Mouse (Mus musculus) megakaryocyte, embryonic 14.5 days (primary cell): ENCODE measurements around the gene Wdr93. TPM values are rescaled to one million over a fixed set of nuclear protein-coding genes. Genes with fewer than 3 reads are reported as not detected.
A peak's percentile ranks its signal among the peaks of the same experiment; 100 is the strongest.

ENCODE experiments used
- H3K27me3 ChIP-seq: replicated peaks from 2 replicates; pipeline ENCODE3; 2012; ENCODE audit warnings: inconsistent platforms
- H3K36me3 ChIP-seq: replicated peaks from 2 replicates; pipeline ENCODE3; 2012; ENCODE audit warnings: low read length, inconsistent platforms, mixed read lengths
- H3K4me1 ChIP-seq: 2 replicates; pipeline ENCODE4 v1.6.1; 2012; ENCODE audit warnings: inconsistent platforms
- H3K4me3 ChIP-seq: replicated peaks from 2 replicates; pipeline ENCODE3; 2012; ENCODE audit warnings: moderate library complexity, mild to moderate bottlenecking, inconsistent platforms
- H3K9me3 ChIP-seq: 2 replicates; pipeline ENCODE4 v1.6.1; 2012; ENCODE audit warnings: inconsistent platforms
- FLI1 ChIP-seq: IDR thresholded peaks from 2 replicates; pipeline ENCODE4 v1.6.1; 2012; ENCODE audit warnings: low read length, inconsistent platforms, mixed read lengths
- GATA1 ChIP-seq: IDR thresholded peaks from 3 replicates; pipeline ENCODE4 v1.6.1; 2012; ENCODE audit warnings: mixed read lengths, low read length, inconsistent platforms, borderline replicate concordance
- polyA plus RNA-seq: library from polyadenylated mRNA; stranded (reverse); fragments of >175 nt; gene quantifications from 2 replicates; pipeline ENCODE4 v1.2.3, GENCODE M21; 2012; ENCODE audit warnings: low replicate concordance; ENCODE audit not compliant: insufficient read depth

Gene Wdr93
- polyA plus RNA-seq, 1 experiment, result not detected

GRCm38 (mm10) chr7:79728219-79728618 is 14.7 kb upstream of the Wdr93 start:
- TF ChIP-seq FLI1 (no peak), GATA1 (no peak)
- Histone ChIP-seq H3K27me3 (peaks cover 48% of the 10 kb centered on the region), H3K36me3 (no peaks in the 10 kb centered on the region), H3K9me3 (no peaks in the 10 kb centered on the region), H3K4me1 (peaks cover 23% of the 10 kb centered on the region), H3K4me3 (peak overlapping the region; percentile 33)

DNA sequence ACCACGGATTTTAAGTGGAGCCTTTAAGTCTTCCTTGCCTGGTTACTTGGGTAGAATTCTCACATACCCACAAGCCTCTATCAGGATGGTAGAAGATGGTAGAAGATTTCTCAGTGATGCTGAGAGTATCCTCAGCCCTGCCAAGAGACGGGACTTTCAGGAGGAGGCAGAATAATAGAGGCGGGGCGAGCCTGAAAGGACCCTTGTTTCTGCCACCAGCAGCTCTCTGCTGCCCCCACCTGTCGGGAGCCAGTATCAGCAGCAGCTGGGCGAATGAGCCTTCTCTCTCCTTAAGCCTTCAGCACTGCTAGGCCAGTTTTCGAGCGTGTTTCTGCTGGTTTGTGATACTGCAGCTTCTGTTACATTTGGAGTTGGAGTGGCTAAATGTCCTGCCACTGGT is 13.8 kb upstream of the Wdr93 start:
- Histone ChIP-seq H3K4me3 (no peak overlapping the region), H3K4me1 (peaks cover 23% of the 10 kb centered on the region), H3K9me3 (no peaks in the 10 kb centered on the region), H3K36me3 (no peaks in the 10 kb centered on the region), H3K27me3 (peaks cover 48% of the 10 kb centered on the region)
- no peak for TF ChIP-seq FLI1
- no peak for TF ChIP-seq GATA1

DNA sequence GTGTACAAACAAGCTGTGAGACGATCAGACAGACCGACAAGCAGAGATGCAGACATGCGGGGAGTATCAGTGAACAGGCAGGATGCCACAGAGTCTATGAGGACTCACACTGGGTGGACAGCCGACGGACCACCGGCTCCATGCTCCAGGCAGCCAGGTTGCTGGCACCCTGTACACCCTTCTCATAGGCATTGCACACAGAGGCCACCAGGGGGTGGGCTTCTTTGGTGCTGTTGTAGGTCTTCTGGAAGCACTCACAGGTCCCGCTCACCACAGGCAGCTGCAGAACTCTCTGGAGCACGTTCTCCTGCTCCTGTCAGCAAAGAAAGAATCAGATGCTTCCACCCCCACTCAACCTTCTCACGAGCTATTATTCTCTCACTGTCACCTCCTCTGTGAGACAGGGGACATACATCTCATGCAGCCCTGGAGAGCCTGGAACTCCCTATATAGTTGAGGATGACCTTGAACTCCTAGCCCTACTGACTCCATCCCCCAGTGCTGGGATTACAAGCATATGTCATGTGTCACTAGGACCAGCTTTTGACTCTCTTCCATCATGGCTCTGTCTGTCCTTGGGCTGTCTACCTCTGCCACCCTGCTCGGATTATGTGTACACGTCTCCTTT is 13.1 kb upstream of the Wdr93 start:
- H3K27me3 ChIP-seq, result peaks cover 52% of the 10 kb centered on the region
- TF ChIP-seq GATA1 (no peak), FLI1 (no peak)
- H3K9me3 ChIP-seq, result no peaks in the 10 kb centered on the region
- peaks cover 23% of the 10 kb centered on the region for H3K4me1 ChIP-seq
- H3K4me3 ChIP-seq, result peak overlapping the region; percentile 64
- no peaks in the 10 kb centered on the region for H3K36me3 ChIP-seq

- peaks cover 23% of the 10 kb centered on the region for H3K4me1 ChIP-seq
- H3K27me3 ChIP-seq, result peaks cover 49% of the 10 kb centered on the region
- H3K4me3 ChIP-seq, result no peak overlapping the region
- no peaks in the 10 kb centered on the region for H3K9me3 ChIP-seq
- H3K36me3 ChIP-seq, result no peaks in the 10 kb centered on the region
- no peak for TF ChIP-seq GATA1
Observed at GRCm38 (mm10) chr7:79731438-79731837, 11.5 kb upstream of the Wdr93 start.

DNA sequence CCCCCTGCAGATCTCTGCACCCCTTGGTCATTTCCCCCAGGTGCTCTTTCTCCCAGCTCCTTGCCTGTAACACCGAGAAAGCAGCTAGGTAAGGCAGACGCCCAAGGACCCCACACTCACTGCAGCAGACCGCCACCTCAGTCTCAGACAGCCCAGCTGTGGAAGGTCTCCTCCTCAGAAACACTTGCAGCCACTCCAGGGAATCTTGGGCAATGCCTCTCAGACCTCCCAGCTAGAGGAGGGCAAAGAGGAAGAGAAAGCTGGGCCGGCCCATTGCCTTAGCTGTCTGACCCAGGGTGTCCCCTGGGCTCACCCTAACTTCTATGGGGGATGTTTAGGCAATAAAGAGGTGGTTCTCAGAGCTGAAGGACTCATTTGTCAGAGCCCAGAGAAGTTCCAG is 10.3 kb upstream of the Wdr93 start, which contains the start of gene Plin1:
Plin1 (minus strand) TSS at position 282 of the 400 bp plus-strand sequence.
- H3K9me3 ChIP-seq, result no peaks in the 10 kb centered on the region
- no peaks in the 10 kb centered on the region for H3K36me3 ChIP-seq
- H3K4me1 ChIP-seq, result peaks cover 18% of the 10 kb centered on the region
- H3K27me3 ChIP-seq, result peaks cover 55% of the 10 kb centered on the region
- TF ChIP-seq FLI1 (no peak), GATA1 (no peak)
- no peak within 1 kb of the TSS for H3K4me3 ChIP-seq

GRCm38 (mm10) chr7:79734563-79734962 is 8.4 kb upstream of the Wdr93 start:
- TF ChIP-seq FLI1, result no peak
- no peak for TF ChIP-seq GATA1

DNA sequence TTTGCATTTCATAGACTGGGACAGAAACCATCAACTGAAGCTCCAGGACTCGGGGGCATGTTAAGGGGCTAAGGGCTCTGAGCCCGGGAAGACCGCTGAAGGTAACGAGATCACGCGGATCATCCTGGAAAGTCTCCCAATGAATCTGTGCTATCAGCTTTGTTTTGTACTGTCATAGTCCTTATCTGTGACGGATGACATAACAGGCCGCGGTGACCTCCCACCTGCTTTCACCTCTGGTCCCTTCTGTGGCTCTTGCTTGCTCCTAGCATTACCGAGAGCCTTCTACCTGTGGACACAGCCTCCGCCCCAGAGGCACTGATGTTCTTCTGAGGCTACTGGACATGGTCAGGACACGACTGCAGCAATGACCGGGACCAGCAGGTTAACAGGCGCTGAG is 6.5 kb upstream of the Wdr93 start:
- no peaks in the 10 kb centered on the region for H3K36me3 ChIP-seq
- H3K4me1 ChIP-seq, result peaks cover 3% of the 10 kb centered on the region; the same call in 1 of the 2 replicates
- H3K4me3 ChIP-seq, result no peak overlapping the region
- H3K27me3 ChIP-seq, result peaks cover 51% of the 10 kb centered on the region
- no peak for TF ChIP-seq GATA1
- H3K9me3 ChIP-seq, result no peaks in the 10 kb centered on the region

More at GRCm38 (mm10) chr7:79734563-79734962, 8.4 kb upstream of the Wdr93 start:
- peaks cover 2% of the 10 kb centered on the region for H3K4me1 ChIP-seq
- H3K9me3 ChIP-seq, result no peaks in the 10 kb centered on the region
- H3K27me3 ChIP-seq, result peaks cover 61% of the 10 kb centered on the region
- H3K4me3 ChIP-seq, result no peak overlapping the region
- H3K36me3 ChIP-seq, result no peaks in the 10 kb centered on the region

DNA sequence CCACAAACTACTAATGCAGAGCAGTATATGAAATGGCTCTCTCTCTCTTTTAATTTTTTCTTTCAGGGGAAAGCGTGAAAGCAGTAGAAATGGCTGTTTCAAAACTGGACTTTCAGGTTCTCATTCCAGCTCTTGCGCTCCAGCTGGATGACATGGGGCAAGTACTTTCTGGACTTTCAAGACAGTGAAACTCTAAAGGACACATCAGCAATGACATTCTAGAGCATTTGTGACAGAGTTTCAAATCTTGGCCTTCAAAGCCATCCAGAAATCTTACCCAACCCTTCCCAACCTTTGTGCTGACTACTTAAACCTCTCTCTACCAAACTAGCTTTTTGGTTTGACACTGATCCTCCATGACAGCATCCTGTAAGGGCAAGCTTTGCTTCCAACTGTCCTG is 4.0 kb upstream of the Wdr93 start:
- H3K27me3 ChIP-seq, result peaks cover 42% of the 10 kb centered on the region
- no peaks in the 10 kb centered on the region for H3K9me3 ChIP-seq
- H3K4me3 ChIP-seq, result no peak overlapping the region
- peaks cover 18% of the 10 kb centered on the region for H3K4me1 ChIP-seq
- no peak for TF ChIP-seq FLI1
- no peak for TF ChIP-seq GATA1
- H3K36me3 ChIP-seq, result no peaks in the 10 kb centered on the region

- H3K27me3 ChIP-seq, result peaks cover 31% of the 10 kb centered on the region
- no peaks in the 10 kb centered on the region for H3K9me3 ChIP-seq
- no peak for TF ChIP-seq GATA1
- no peak overlapping the region for H3K4me3 ChIP-seq
- H3K36me3 ChIP-seq, result no peaks in the 10 kb centered on the region
- peaks cover 24% of the 10 kb centered on the region for H3K4me1 ChIP-seq
Observed at GRCm38 (mm10) chr7:79740279-79740678, 2.7 kb upstream of the Wdr93 start.

DNA sequence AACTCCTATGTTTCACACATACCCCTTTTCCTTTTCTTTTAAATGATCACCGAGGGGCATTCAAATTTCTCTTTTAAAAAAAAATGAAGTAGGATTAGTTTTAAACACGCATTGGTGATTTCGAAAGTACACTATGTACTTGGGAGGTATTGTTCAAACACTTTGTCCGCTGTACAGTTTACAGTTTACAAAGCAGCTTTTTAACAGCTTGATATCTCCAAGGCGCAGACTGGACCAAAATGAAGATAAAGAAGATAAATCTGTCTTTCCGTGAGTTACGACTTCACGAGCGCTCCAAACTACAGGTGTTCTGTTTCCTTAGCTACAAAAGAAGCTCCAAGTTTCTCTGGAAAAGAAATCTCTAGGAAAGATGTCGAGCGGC is 695 bp upstream of the Wdr93 start:
- H3K36me3 ChIP-seq, result no peaks in the 10 kb centered on the region
- TF ChIP-seq FLI1, result no peak
- no peak for TF ChIP-seq GATA1
- peaks cover 23% of the 10 kb centered on the region for H3K27me3 ChIP-seq
- H3K4me3 ChIP-seq, result peak overlapping the region; percentile 92
- H3K4me1 ChIP-seq, result peaks cover 24% of the 10 kb centered on the region
- H3K9me3 ChIP-seq, result no peaks in the 10 kb centered on the region

DNA sequence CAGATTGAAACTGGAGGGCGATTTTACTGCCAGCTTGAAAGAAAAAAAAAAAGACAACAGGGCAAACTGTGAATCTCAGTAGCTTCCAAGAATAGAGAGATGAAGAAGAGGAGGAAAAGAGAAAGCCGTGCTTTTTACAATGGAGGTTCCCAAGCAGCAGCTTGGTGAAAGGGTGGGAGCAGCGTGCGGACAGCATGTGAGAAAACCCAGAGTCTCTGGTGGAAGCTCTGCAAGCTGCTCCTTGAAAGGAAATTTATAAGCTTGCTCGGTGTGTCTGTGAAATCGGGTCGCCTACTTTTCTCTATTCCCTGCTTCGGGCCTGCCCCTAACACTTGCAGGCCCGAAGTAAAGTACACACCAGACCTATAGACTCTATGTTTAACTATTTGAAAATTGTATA is 1.1 kb downstream of the Wdr93 start:
- H3K4me1 ChIP-seq, result peaks cover 24% of the 10 kb centered on the region
- TF ChIP-seq GATA1, result no peak
- TF ChIP-seq FLI1, result no peak
- no peaks in the 10 kb centered on the region for H3K36me3 ChIP-seq
- H3K27me3 ChIP-seq, result peaks cover 19% of the 10 kb centered on the region
- no peaks in the 10 kb centered on the region for H3K9me3 ChIP-seq
- H3K4me3 ChIP-seq, result no peak overlapping the region
